Mouse (Mus musculus): Measurements from ENCODE around the gene Golph3l.
"Not testable (repeated sequence)": the region's sequence is repeated elsewhere in the genome, so short reads cannot be mapped to it uniquely, and the experiment has no call there.

Golph3l gene

GRCm38 (mm10) chr3:95588604-95589086 is at the start of gene Golph3l:
TSS of gene Golph3l (plus strand) at chr3:95588934.
- DNase-seq (ENCODE audit: low spot score in 2 of 2): peak; percentile 91 to 92

GRCm38 (mm10) chr3:95538936-95539335 is 49.8 kb upstream of the Golph3l start:
- no peak for DNase-seq (ENCODE audit: low spot score in 2 of 2)

GRCm38 (mm10) chr3:95539837-95540236 is 48.9 kb upstream of the Golph3l start:
- DNase-seq (ENCODE audit: low spot score in 2 of 2): no peak

GRCm38 (mm10) chr3:95541186-95541585 is 47.5 kb upstream of the Golph3l start:
- DNase-seq (ENCODE audit: low spot score in 2 of 2): not testable (repeated sequence)

- DNase-seq (ENCODE audit: low spot score in 2 of 2): no peak
These were observed 46.6 kb upstream of the Golph3l start for GRCm38 (mm10) chr3:95542171-95542570.

GRCm38 (mm10) chr3:95542981-95543380 is 45.8 kb upstream of the Golph3l start:
- no peak for DNase-seq (ENCODE audit: low spot score in 2 of 2)

- no peak for DNase-seq (ENCODE audit: low spot score in 2 of 2)
These were observed 38.6 kb upstream of the Golph3l start for GRCm38 (mm10) chr3:95550176-95550575.

GRCm38 (mm10) chr3:95553986-95554385 is 34.7 kb upstream of the Golph3l start:
- DNase-seq (ENCODE audit: low spot score in 2 of 2): no peak

- no peak for DNase-seq (ENCODE audit: low spot score in 2 of 2)
These were observed 29.3 kb upstream of the Golph3l start, which contains the start of gene Hormad1 for GRCm38 (mm10) chr3:95559437-95559836. TSS of gene Hormad1 (plus strand) at chr3:95559677.

- no peak for DNase-seq (ENCODE audit: low spot score in 2 of 2)
These were observed 28.0 kb upstream of the Golph3l start for GRCm38 (mm10) chr3:95560738-95561137.

- no peak for DNase-seq (ENCODE audit: low spot score in 2 of 2)
These were observed 26.9 kb upstream of the Golph3l start for GRCm38 (mm10) chr3:95561826-95562225.

- DNase-seq (ENCODE audit: low spot score in 2 of 2): no peak
These were observed 19.1 kb upstream of the Golph3l start for GRCm38 (mm10) chr3:95569585-95569984.

GRCm38 (mm10) chr3:95587754-95588603 is 755 bp upstream of the Golph3l start:
- peak in 1 of 2 experiments; percentile 14 for DNase-seq (ENCODE audit: low spot score in 2 of 2)

- no peak for DNase-seq (ENCODE audit: low spot score in 2 of 2)
These were observed 10.0 kb downstream of the Golph3l start for GRCm38 (mm10) chr3:95598734-95599133.

- DNase-seq (ENCODE audit: low spot score in 2 of 2): no peak
These were observed 12.6 kb downstream of the Golph3l start for GRCm38 (mm10) chr3:95601287-95601686.

GRCm38 (mm10) chr3:95606096-95606495 is 17.4 kb downstream of the Golph3l start:
- no peak for DNase-seq (ENCODE audit: low spot score in 2 of 2)

GRCm38 (mm10) chr3:95609195-95609594 is 20.5 kb downstream of the Golph3l start:
- DNase-seq (ENCODE audit: low spot score in 2 of 2): no peak

- DNase-seq (ENCODE audit: low spot score in 2 of 2): no peak
These were observed 25.3 kb downstream of the Golph3l start for GRCm38 (mm10) chr3:95613996-95614395.

GRCm38 (mm10) chr3:95618511-95618910 is 29.8 kb downstream of the Golph3l start:
- no peak for DNase-seq (ENCODE audit: low spot score in 2 of 2)

- DNase-seq (ENCODE audit: low spot score in 2 of 2): no peak
These were observed 32.5 kb downstream of the Golph3l start for GRCm38 (mm10) chr3:95621241-95621640.

GRCm38 (mm10) chr3:95622421-95622820 is 33.7 kb downstream of the Golph3l start:
- DNase-seq (ENCODE audit: low spot score in 2 of 2): not testable (repeated sequence)

GRCm38 (mm10) chr3:95623551-95623950 is 34.8 kb downstream of the Golph3l start:
- no peak for DNase-seq (ENCODE audit: low spot score in 2 of 2)

- DNase-seq (ENCODE audit: low spot score in 2 of 2): not testable (repeated sequence)
These were observed 35.3 kb downstream of the Golph3l start for GRCm38 (mm10) chr3:95623991-95624515.
